Mouse (Mus musculus): ENCODE data around the gene Atat1.

- TF ChIP-seq CTCF (IDR thresholded peaks at IDR 0.05; ENCODE audit: extremely low read depth, insufficient read depth, insufficient read length, insufficient replicate concordance) (no peak), POLR2A (IDR thresholded peaks at IDR 0.05; ENCODE audit: low read depth, low read length) (no peak)
These were observed 40.9 kb downstream of the Atat1 start for GRCm38 (mm10) chr17:35868961-35869345.

Measured in spleen, adult 2 months (tissue).